Mouse (Mus musculus) naive thymus-derived CD4-positive, alpha-beta T cell, adult 2 months (primary cell): Measurements from ENCODE around the gene Hspa12a.

Experiments
- DNase-seq: peaks from one replicate; pipeline ENCODE4 v3.0.0-alpha.2; 2011; ENCODE audit warnings: low read depth

Gene Hspa12a

GRCm38 (mm10) chr19:58859831-58860254, 83.6 kb downstream of the Hspa12a start:
- no peak for DNase-seq

- no peak for DNase-seq
Observed at GRCm38 (mm10) chr19:58859357-58859756, 84.1 kb downstream of the Hspa12a start.

DNA sequence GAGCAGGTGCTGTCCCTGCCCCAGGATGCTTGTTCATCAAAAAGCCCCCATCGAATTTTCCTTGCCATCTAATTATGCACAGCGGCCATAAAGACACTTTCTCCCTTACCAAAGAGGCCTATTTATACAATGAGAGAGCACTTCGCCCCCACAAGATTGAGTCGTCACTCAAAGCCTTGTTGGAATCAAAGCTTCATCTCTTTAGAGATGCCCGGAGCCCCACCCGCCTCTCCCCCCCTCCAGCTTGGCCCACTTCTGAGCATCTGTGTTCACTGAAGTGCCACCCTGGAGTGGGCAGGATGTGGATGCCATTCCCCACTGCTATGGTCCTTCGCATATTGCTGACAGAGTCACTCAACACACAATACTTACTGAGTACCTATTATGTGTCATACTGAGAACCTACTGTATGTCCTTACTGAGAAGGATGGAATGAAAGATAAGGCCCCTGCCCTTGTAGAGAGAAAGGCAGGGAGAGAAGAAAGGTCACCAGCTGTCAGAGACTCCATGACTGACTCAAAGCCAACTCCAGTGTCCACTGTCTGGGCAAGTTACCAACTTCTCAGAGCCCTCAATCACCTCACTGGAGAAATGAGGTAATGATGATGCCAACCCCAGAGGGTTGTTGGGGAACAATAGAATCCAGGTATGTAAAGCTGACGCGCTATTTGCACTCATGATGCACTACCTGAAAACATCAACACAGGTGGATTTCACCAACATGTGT, 87.2 kb downstream of the Hspa12a start:
- DNase-seq, result no peak

DNA sequence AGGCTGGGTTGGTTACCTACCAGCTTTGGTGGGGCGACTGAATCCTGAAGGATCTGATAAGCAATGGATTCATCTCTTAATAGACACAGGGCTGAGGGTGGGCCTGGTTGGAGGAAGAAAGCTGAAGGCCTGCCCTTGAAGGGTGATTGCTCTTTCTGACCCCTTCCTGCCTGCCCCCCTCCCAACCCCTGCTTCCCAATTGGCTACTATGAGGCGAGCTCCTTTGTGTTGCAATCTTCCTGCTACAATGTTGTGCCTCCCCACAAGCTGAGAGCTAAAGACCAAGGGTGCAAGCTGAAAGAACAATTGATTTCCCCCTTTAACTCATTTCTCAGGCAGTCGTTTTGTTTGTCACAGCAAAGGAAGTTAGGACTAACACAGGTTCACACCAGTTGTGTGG, 88.6 kb downstream of the Hspa12a start:
- no peak for DNase-seq

DNA sequence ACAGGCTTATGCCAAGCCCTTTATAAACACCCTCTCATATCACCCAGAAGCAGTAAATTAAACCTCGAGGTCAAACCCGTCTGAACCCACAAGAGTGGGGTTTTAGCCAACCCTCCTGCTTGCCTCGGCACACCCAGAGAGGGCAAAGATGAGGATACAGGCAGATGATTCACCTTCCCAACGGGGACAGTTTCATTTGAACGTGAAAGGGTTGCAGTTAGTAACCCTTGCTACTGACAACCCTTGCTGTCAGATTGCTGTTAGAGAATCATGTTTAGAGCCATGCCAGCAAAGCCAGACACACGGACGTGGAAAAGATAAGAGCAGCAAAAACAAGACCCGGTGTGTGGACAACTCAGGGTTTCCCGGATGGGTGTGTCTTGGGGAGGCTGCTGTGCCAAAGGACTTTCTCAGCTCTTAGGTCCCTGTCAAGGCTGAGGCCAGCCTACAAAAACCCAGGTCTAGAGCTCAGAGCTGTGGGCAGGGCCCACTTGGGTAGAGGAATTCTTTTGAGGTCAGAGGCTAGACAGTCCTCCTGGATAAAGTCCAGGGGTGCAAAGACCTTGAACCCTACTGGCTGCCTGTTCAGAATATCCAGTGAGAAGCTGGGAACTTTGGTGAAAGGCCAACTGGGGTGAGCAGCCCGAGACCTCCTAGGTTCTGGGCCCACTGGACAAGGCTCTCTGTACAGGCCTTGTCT, 90.3 kb downstream of the Hspa12a start:
- no peak for DNase-seq

DNA sequence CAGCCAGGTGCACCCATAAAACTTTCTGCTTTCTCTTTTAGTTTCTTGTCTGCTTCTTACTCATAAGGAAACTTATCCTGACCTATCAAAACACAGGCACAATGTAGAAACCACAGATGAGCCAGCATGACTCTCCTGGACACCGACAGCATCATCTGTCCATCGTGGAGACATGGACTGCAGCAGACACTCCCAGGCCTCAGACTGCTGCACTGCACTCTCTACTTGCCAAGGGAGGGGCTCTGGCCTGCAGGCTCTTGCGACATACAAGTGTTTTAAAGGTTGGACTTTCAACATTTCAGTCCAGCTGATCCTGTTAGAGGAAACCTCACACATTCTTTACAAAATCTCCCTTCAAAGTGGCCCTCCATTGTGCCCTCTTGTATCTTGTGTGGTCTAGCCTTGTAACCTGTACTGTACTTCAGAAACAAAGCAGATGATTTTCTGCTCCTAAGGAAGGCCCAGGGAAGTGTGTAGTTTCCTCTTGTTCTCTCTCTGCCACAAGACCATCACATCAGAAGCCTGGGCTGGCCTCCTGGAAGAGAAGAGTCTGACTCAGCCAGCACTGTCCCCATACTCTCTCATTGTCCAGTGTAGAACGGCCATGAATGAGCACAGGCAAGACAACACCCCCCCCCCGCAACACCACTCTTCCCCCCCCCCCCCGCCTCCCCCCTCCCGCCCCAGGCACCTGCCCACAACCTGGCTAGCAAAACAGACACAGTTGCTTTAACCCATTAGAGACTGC, 92.6 kb downstream of the Hspa12a start:
- peak; percentile 19 for DNase-seq

GRCm38 (mm10) chr19:58849333-58850131, 93.9 kb downstream of the Hspa12a start:
- DNase-seq, result no peak

- DNase-seq, result no peak
Observed at GRCm38 (mm10) chr19:58843606-58844005, 99.8 kb downstream of the Hspa12a start.

DNA sequence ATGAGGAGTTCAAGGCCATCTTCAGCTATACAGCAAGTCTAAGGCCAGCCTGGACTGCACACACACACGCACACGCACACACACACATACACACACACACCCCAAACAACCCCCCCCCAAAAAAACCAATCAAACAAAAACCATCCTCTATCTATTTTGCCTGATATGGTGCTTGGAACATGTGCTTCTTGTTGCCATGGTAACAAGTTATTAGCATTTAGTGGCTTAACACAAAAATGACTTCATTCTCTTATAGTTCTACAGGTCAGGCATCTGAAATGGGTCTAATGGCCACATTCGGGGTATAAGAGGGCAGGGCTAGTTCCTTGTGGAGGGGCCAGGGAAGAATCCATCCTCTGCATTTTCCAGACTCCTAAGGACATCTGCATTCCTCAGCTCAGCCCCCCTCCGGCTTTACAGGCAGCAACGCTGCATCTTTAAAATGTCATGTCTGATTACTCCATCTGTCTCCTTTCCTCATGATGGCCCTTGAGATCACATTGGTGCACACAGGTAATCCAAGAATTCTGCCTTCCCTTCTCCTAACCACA, 102.7 kb downstream of the Hspa12a start:
- no peak for DNase-seq

GRCm38 (mm10) chr19:58839806-58840205, 103.6 kb downstream of the Hspa12a start:
- DNase-seq, result no peak

DNA sequence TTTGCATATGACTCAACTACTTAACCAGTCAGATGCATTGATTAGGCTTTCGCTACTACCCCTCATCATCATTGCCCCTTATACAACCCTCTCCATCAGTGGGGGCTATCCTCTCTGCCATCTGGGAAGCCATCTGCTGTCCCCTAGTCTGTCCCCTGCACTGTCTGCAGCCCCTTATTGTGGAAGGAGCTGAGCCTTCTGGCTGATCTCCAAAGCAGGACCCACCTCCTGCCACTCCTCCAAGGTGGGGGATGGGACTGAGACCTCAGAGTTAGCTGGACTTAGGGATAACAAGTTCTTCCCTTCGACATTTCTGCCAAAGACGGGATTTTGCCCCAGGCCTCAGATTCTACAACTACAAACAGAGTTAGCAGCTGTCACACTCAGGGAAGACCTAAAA, 104.1 kb downstream of the Hspa12a start:
- DNase-seq, result no peak

- no peak for DNase-seq
Observed at GRCm38 (mm10) chr19:58838706-58839105, 104.7 kb downstream of the Hspa12a start.

DNA sequence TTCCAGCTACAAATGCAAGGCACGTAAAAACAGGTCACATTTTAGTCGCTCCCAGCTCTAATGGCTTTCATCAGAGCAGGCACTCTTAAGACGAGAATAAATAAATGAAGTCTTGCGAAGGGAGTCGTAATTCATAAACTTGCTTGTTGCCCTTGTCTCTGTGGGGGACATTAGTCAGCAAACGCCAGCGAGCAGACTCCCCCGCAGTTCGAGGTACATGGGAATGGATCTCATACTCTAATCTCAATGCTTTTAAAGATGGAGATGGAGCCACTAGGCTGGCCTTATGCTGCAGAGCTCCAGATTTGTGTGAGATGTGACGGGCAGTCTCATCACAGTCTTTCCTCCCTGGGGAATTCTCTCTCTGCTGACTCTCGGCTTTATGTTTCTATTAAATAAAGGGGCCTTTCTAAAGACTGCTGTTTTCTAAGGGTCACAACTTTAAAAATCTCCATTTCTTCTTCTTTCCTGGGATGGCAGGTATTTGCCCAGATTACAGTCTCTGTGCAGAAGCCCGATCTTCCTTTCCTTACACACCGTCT, 109.7 kb downstream of the Hspa12a start:
- no peak for DNase-seq

DNA sequence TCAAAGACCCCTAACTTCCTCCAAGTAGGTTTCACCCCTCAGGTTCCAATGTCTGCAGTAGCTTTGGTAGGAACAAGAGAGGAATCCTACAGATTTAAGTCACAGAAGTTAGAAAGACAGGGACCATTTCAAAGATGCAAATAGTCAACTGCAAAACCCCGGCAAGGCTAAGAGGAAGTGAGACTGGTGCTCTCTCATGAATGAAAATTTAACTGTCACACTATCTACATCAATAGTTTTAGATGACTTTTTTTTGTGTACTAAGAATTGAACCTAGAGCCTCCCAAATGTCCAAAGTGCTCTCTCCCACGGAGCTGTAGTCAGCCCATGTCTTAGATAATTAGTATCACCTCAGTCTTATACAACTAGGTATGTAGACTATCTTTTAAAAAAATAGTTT, 110.5 kb downstream of the Hspa12a start:
- DNase-seq, result no peak

- DNase-seq, result no peak
Observed at GRCm38 (mm10) chr19:58831280-58831922, 112.1 kb downstream of the Hspa12a start.

DNA sequence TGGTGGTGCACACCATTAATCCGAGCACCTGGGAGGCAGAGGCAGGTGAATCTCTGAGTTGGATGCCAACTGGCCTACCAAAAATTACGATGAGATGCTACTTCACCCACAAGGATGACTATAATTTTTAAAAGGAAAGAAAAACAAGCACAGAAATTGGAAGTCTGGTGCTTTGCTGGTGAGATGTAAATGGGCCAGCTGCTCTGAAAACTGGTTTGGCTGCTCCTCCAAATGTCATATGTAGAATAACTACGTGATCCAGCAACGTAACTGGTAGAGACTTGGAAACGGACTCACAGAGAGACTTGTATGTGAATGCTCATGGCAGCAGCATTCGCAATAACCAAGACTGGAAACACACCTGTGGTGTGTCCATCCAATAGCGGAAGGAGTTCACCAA, 113.3 kb downstream of the Hspa12a start:
- no peak for DNase-seq

GRCm38 (mm10) chr19:58829575-58829974, 113.9 kb downstream of the Hspa12a start:
- no peak for DNase-seq

DNA sequence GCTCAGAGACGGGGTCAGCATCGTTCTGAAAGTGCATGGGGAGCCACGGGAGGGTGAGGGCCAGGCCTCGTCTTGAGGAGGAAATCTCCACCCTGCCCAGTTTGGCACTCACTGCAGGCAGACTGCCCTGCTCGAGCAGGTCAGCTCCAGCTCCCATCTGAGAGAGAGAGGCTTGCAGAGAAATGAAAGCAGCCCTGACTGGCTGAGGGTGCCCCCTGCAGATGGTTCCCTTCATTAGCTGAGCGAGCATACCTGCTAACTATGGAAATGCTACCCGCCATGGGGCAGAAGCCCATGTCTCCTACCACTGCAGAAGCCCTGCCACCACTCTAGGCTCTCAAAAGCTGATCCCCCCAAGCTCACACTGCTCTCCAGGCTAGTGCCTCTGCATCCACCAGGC, 115.8 kb downstream of the Hspa12a start:
- no peak for DNase-seq

DNA sequence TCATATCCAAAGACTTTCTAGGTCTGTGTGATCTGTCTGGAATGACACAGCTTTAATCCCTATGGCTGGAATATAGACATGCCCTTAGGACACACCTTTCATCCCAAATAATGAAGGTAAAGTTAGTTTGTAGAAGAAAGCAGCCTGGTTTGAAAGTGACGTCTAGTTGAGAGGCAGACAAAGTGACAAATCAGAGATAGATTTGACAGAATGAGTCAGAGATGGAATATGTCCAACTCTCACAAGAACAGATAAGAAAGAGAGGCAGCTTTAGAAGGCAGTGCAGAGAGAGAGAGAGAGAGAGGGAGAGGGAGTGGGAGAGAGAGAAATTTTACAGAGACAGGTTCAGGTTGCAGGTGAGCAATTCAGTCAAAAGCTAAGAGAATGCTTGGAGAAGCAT, 119.1 kb downstream of the Hspa12a start:
- no peak for DNase-seq

DNA sequence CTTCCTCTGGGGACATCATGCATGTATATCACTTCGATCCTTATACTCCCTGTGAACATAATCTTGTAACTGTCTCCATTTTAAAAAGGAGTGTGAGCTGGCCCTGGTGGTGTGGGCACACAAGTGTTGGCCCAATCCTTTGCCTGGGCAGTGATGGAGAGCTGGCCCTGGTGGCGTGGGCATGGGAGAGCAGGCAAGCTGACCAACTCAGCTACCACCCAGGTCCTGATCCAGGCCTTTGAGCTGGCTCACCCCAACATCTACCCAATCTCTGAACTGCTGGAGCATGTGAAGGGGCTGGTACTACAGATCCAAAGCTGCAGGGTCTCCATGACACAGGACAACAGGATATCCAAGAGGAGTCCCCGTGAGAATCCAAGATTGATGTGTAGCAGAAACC, 120.2 kb downstream of the Hspa12a start:
- DNase-seq, result no peak
